Mouse (Mus musculus): ENCODE data around the gene Bnc2.

Gene Bnc2

GRCm38 (mm10) chr4:84324371-84324770 lies 350.7 kb downstream of the Bnc2 start:
- no peak for DNase-seq (ENCODE audit: low spot score in 2 of 2)

GRCm38 (mm10) chr4:84321598-84321997 lies 353.5 kb downstream of the Bnc2 start:
- DNase-seq (ENCODE audit: low spot score in 2 of 2), result no peak

DNA sequence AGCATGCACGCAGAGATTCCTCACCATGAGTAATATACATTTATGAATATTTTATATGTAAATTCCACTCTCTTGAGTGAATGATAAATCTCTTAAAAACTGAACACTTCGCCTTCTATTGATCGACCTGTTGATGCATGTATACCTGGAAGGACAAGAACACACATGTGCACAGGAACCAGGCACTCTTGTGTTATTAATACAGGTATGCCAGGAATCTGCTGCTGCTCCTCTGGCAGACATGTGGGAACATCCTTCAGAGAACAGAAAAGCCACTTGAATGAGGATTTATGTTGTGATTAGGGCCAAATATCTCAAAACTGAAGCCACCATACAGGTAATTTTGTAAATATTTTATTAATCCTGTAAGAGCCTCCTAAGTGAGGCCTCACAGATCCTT lies 357.7 kb downstream of the Bnc2 start:
- no peak for DNase-seq (ENCODE audit: low spot score in 2 of 2)

GRCm38 (mm10) chr4:84311371-84311770 lies 363.7 kb downstream of the Bnc2 start:
- no peak for DNase-seq (ENCODE audit: low spot score in 2 of 2)

DNA sequence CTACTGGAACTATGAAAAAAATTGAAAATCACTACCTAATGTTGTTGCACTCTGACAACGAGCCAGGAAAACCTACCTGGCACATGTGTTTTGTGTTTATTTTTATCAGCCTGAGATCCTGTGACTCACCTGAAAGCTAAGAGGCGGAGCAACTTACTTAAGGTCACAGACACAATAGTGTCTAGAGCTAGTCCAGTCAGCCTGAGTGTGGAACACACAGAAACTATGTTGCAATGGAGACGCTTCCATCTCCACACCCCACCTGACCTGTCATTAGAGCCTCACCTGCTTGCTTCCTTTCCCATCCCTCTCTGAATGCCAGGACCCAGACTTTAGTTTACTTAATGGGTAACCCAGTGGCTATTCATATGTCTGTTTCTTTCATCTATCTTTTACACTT lies 364.2 kb downstream of the Bnc2 start:
- no peak for DNase-seq (ENCODE audit: low spot score in 2 of 2)

GRCm38 (mm10) chr4:84308226-84308862 lies 366.7 kb downstream of the Bnc2 start:
- no peak for DNase-seq (ENCODE audit: low spot score in 2 of 2)

- no peak for DNase-seq (ENCODE audit: low spot score in 2 of 2)
Observed at GRCm38 (mm10) chr4:84306928-84307606, 368.0 kb downstream of the Bnc2 start.

DNA sequence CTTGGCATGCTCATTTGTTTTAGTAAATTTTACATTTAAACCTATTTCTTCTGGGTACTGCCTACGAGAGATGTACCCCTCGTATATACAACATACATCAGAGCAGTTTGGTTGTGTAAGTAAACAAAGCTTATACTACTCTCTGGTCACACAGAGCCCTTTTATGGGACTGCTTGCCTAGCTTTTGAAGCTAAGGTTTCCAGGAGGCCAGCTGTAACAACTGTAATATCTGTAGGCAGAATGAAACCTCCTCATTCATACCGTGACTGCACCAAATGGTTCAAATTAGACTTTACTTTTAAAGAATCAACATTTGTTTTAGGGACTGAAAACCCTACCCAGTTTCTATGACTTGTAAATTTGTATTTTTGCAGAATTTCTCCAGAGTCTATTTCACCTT lies 372.1 kb downstream of the Bnc2 start:
- no peak for DNase-seq (ENCODE audit: low spot score in 2 of 2)

DNA sequence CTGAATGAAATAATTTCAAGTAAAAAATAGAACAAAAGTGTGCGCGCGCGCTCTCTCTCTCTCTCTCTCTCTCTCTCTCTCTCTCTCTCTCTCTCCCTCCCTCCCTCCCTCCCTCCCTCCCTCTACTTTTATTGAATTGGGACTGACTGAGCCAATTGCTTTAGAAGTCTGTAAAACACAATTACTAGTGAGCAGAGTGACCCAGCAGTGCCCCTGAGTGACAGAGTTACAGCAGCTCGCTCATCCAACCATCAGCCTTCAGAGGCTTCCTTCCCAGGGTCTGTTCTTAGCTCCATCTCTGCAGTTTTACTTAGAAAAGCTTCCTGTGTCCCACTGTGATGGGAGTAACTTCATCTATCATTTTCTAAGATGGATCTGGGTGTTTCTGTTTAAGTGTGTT lies 389.9 kb downstream of the Bnc2 start:
- DNase-seq (ENCODE audit: low spot score in 2 of 2), result no peak

GRCm38 (mm10) chr4:84282651-84283050 lies 392.4 kb downstream of the Bnc2 start:
- no peak for DNase-seq (ENCODE audit: low spot score in 2 of 2)

DNA sequence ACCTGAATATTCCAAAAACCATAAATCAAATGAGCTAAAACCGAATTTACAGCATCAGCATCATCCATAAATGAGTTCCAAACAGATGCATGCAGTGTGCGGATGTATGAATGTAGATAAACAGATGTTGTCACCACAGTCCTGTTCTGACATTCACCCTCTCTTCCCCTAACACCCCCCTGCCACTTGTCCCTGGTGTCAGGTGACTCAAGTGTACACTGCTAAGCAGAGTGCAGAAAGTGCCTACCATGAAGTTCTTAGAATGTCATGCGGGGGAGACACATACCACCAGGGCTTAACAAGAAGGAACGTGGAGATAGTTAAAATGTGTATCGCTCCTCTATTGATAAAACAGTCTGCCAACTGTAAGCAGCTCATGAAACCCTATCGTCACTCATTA lies 396.9 kb downstream of the Bnc2 start:
- no peak for DNase-seq (ENCODE audit: low spot score in 2 of 2)

GRCm38 (mm10) chr4:84276081-84276480 lies 399.0 kb downstream of the Bnc2 start:
- no peak for DNase-seq (ENCODE audit: low spot score in 2 of 2)

DNA sequence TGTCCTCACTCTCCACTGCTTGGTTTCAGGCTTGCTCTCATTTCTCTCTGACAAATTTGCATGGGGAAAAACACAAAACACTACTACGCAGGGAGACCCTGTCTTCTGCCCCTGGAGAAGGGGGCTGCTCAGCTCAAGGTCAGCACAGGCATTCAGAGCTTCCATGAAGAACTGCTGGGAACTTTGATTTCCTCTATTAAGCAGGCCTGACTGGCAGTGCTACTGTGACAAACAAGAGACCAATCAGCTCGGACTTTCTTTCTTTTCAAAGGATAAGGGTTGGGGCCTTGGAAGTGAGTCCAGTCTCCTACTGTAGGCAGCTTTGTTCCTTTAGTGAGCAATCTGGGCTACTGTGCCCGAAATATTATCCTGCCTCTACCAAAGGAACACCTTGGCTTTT lies 400.9 kb downstream of the Bnc2 start:
- DNase-seq (ENCODE audit: low spot score in 2 of 2), result no peak

DNA sequence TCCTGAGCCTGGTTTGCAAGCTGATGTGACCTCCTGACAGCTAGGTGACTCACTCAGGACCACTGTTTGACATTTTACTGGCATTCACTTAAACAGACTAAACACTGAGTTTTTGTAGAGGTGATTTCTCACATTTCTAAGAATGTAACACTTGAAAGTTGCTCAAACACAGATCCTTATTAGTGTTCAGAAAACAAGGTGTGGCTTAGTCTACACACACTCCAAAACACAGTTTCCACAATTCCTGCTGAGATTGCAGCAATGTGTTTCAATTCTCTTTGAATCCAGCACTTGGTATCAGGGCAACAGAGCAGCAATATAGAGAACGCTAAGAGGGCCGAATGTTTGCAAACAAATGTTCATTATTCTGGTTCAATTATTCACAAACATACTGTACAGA lies 402.2 kb downstream of the Bnc2 start:
- no peak for DNase-seq (ENCODE audit: low spot score in 2 of 2)

- DNase-seq (ENCODE audit: low spot score in 2 of 2), result no peak
Observed at GRCm38 (mm10) chr4:84269845-84270244, 405.2 kb downstream of the Bnc2 start.

- DNase-seq (ENCODE audit: low spot score in 2 of 2), result no peak
Observed at GRCm38 (mm10) chr4:84247356-84247755, 427.7 kb downstream of the Bnc2 start.

- DNase-seq (ENCODE audit: low spot score in 2 of 2), result no peak
Observed at GRCm38 (mm10) chr4:84232346-84232745, 442.7 kb downstream of the Bnc2 start.

GRCm38 (mm10) chr4:84231251-84231650 lies 443.8 kb downstream of the Bnc2 start:
- no peak for DNase-seq (ENCODE audit: low spot score in 2 of 2)

DNA sequence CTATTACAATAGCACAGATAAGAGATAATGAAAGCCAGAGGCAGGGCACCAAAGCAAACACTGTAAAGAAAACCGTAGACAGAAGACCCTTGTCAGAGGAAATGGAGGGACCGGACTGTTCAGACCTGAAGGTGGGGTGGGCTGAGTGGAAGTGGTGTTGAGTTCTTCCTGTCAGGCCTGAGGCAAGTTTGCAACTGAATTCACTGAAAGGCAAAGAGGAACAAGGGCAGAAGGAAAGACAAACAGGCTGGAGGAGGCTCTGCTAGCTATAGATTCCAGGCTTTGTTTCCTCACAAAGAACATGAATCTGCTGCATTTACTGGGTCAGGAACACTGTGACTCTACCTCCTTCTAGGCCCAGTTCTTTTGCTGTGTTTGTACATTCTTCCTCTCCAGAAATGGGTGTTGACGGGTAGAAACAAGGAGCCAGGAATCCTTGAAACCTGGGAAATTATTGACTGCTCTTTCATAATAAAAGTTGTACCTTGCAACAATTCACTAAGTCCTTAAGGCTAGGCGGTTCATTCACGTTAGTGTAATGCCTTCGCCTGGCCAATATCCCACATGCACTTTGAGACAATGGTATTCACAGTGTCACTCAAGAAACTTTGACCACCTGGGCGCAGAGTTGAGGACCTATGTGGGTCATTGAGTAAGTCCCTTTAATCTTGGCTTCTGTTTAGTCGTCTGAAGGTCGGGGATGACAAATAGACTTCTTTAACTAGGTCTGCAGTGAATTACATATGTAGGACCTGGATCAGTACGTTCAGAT lies 445.7 kb downstream of the Bnc2 start:
- DNase-seq (ENCODE audit: low spot score in 2 of 2), result no peak

DNA sequence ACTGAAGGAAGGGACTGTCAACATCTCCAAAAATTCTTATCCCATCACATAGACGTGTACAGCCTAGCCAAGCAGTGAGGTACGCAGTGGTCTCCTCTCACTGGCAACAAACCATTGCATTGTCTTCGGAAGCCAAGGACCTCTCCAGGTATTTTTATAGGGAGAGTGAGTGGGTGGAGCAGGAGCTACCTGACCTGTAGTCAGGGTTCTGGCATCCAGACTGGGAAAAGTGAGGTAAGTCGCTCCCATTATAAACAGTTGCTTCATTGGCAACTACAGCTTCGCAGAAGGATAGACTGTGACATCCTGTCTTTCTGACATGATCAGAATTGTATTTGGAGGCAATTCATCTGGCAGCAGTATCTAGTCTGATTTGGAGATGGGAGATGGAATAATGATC lies 446.5 kb downstream of the Bnc2 start:
- no peak for DNase-seq (ENCODE audit: low spot score in 2 of 2)

Measured in urinary bladder, postnatal 4 days (tissue).